Mouse (Mus musculus) inflammation-experienced regulatory T-cells, adult 6 months (primary cell): ENCODE data around the gene Phykpl. TPM values are rescaled to one million over a fixed set of nuclear protein-coding genes. Genes with fewer than 3 reads are reported as not detected.

Source experiments
- ATAC-seq: one replicate; pipeline ENCODE4 v1.8.0; 2017
- polyA plus RNA-seq, 3 experiments: library from polyadenylated mRNA; unstranded; fragments of 100-300 nt; shearing (Covaris generic); gene quantifications; one replicate each; pipeline ENCODE4 v1.2.1; 2017

The Phykpl gene
- 10 to 100 TPM; 25.2 to 33.5 (median 27.6) TPM for polyA plus RNA-seq

DNA sequence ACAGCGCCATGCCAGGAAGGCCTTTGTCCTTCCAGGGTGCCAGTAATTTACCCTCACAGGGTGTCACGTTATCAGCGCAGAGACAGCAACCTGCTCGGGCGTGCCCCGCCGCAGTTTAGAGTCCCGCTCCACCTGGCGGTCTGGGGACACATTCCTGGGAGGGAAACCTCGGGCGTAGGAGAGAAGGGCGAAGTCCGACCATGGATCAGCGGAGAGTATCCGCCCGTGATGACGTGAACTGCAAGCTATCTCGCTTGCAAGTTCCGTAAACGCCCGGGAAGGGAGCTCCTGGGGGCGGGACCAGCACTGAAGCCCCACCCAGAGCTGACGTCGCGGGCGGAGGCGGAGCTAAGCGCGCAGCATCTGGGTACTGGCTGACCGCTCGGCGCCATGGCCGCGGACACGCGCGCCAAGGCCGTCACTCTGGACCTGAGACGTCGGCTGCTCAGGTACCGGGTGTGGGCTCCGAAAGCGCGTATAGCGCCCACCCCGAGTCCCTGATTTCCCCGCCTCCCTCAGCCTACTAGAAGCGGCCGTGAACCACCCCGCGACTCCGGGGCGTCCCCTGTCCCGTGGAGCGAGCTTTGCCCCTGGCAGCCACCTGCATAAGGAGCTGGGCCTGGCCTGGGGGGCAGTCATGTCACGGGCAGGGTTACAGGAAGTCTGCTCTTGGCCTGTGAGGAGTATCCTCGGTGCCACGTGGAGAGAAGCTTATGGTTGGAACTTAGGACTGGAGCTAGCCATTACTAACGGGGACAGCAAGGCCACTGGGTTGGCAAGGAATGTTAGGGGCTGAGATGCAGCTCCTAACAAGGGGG, at the start of gene Phykpl:
Gene Phykpl (plus strand): TSS at position 327 of the 818 bp plus-strand sequence.
- ATAC-seq = peak; percentile 91

DNA sequence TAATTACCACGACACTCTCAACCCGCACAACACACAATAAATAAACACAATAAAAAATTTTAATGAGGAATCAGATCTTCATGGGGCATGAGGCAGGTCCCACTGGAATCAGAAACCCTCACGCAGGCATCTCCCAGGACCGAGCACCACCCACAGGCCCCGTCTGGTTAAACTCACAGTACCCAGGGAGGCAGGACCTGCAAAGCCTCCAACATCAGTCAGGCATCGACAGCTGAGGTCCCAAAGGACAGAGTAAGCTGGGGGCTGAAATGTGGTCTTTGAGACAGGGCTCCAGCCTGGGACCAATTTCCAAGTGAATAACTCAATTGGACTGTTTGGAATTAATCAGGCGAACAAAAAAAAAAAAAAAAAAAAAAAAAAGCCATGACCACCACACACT, 46.2 kb upstream of the Phykpl start:
- no peak for ATAC-seq

DNA sequence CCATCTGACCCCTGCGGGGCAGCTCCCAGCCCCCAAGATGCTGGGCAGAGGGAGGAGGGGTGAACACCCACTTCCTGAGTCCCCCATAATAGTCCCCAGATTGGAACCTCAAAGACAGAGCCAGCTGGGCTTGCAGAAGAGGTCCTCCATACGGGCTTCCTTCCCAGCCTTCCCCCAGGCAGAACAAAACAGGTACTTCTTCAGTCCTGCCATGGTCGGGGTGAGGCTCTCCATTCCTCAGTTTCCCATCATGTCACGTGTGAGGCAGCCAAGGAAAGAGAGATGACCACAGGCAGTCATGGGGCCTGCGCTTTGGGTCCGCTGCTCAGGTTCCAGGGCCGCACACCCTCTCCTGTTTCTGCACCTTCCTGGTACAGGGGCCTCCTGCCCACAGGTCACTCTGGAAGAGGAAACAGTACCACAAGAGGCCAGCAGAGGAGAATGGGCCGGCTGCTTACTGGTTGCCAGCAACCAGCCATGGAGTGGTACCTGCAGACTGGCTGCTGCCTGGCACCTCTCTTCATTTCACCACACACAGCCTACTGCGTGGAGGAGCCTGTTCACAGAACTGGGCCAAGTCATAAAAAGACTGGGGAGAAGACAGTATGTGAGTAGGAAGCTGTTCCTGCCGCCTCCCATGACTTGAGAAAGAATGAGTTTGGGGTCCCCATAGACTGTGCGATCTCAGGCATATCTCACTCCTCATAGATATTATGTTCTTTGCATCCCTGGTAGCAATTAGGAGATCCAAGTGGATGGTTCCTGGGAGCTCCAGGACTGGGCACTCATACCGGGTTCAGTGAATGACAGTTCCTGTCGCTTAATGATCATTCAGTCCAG, 45.4 kb upstream of the Phykpl start:
- ATAC-seq = no peak

DNA sequence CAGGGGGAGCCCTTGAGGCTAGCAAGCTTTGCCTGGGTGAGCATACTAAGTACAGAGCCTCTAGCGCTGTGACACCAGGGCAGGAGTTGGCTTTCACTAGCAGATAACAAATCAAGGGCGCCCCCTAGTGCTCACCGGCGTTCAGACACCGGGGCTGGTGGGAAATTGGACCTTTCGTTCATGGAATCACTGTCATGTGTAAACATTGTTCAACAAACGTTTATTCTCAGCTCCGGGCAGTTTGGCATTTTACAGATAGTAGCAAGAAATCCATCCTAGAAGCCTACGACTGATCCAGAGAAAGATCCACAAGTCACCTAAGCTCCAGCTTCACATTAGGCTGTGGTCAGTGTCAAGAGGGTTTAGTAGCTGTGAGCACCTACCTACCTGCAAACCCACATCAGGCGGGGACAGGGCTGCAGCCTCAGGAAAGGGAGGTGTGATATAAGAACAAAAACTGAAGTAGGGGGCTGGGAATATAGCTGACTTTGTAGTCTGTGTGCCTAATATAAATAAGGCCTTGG, 44.7 kb upstream of the Phykpl start:
- ATAC-seq = peak; percentile 97

DNA sequence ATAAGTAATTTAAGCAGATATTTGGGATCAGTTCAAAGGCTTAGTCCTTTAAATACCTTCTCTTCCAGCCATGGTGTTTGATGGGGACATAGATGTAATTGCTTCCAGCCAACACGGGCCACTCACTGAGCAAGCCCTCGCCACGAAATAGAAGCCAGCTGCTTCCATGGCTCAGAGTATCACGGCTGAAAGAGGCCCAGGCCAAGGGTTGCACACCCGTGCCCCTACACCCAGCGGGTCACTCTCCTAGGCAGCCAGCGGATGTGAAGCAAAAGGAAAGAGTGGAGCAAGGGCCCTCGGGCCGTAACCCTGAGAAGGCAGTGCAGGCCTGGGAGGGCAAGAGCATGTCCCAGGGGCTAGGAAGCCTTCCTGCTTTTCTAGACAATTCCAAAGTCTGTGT, 42.1 kb upstream of the Phykpl start:
- no peak for ATAC-seq

DNA sequence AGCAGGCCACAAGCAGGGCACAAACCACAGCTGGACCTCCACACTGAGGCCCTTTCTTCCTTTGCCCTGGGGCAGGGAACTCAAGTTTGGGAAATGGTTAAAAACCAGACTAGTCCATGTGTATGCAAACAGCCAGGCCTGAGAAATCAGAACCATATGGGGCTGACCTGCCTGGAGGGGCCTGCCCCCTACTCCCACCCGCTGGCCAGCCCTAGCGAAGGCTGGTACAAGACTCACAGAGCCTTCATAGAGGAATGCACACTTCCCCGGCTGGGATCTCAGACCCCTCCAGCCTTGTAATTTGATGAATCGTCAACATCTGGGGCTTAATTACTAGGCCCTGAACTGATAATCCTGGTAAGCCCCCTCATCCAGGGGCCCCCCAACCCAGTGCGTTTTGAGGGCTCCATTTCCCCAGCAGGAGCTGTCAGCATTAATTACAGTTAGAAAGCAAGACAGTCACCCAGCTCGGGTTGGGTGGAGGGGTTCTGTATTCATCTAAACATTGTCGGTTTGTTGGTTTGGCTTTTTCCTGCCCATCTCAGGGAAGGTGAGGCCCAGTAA, 41.0 kb upstream of the Phykpl start:
- ATAC-seq = no peak

DNA sequence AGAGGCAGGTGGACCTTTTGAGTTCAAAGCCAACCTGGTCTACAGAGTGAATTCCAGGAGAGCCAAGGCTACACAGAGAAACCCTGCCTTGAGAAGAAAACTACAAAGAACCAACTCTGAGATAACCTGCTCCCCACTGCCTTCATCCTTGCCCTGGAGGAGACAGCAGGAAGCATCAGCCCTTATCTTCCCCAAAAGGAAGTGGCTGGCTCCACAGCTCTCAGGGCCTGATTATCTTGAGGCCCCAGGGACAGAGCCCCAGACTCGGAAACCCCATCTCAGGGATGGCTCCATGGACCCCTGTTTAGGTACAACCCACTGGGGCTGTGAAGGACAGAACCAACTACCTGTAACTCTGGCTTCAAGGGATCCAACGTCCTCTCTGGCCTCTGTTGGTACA, 40.1 kb upstream of the Phykpl start:
- ATAC-seq = no peak

DNA sequence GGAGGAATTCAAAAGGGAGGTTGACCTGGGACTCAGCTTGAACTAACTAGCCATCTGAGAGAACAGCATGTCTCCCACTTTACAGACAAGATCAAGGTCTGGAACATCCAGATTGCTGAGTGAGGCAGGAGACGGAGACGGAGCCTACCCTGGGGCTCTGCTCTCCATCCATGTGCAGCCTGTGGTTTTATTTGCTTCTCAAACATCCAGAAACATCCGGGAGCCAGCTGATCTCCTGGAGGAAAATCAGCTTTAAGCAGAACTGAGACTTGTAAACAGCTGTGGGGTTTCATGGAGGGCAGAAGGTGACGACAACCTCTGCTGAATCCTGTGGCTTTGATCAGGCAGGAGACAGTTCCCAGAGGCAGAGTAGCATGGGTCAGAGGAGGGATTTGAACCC, 38.7 kb upstream of the Phykpl start:
- no peak for ATAC-seq

DNA sequence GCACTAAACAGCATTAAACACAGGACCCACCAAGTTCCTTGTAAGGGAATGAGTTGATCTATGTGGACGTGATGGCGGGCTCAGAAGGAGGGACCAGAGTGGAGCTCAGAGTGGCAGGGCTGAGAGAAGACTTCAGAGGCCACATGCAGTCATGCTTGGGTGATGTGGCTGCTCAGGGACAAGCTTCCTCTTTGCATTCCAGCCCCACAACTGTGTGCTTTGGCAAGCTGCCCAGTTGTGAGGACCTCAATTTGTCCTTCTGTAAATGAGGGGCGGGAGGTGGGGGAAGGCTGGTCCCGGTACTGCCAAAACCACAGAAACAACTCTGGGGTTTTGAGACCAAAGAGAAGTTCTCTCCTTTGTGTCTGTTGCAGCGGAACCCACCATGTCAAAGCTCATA, 33.3 kb upstream of the Phykpl start:
- ATAC-seq = no peak

DNA sequence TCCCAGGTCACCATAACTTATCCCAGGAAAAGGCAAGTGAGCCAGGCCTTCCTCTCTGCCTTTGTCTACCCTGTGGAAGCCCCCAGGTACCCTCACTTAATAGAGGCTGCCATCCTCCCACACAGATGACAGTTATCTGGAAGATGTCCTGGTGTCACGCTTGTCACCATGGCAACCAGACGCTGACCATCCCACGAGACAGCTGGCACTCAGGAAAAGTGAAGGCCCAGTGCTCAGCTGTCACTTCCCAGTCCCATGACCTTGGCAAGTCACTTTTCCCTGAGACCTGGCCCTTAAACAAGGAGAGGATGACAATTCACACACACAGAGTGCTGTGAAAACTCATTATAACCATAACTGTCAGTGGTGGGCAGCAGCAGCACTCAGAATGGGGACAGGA, 32.5 kb upstream of the Phykpl start:
- no peak for ATAC-seq

DNA sequence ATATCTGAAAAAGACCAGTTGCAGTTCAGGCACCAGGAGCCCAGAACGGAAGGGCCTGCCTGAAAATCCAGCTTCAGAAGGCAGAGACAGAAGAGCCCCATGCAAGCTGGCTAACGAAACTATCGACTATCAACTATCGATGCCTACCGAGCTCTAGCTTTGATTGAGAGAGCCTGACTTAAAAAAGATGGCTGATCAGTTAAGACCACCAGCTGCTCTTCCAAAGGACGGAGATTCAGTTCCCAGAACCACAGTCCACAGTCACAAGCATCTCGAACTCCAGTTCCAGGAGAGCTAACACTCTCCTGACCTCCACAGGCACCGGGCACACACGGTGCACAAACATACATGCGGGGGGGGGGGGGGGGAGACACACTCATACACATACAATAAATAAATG, 30.0 kb upstream of the Phykpl start:
- ATAC-seq = no peak

DNA sequence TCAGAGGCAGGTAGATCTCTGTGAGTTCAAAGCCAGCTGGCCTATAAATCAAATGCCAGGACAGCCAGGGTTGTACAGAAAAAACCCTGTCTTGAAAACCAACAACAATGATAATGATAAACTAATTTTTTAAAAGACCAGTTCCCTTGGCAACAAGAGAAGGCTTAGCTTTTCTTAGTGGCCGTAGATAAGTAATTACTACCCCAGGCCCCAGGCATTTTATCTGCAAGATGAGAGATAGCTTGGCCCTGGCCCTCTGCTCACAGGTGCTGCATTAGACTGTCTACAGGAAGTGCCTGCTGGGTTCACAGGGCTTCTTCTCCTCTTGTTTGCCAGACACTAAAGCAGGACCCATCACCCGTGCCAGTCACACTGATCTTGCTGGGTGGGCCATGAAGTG, 29.5 kb upstream of the Phykpl start:
- ATAC-seq = no peak

DNA sequence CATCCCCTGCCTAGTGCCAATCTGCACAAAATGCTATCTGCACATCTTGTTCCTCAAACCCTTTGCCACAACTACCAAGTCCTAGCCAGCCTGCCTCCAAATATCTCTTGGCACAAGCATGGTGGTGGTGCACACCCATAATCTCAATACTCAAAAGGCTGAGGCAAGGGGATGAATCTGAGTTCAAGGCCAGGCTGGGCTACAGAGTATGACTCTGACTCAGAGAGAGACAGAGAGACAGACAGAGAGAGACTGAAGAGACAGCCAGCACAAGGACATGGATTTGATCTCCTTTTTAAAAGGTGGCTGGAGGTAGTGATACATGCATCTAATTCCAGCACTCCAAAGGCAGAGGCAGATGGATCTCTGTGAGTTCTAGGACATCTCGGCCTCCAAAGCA, 21.3 kb upstream of the Phykpl start:
- ATAC-seq = no peak

DNA sequence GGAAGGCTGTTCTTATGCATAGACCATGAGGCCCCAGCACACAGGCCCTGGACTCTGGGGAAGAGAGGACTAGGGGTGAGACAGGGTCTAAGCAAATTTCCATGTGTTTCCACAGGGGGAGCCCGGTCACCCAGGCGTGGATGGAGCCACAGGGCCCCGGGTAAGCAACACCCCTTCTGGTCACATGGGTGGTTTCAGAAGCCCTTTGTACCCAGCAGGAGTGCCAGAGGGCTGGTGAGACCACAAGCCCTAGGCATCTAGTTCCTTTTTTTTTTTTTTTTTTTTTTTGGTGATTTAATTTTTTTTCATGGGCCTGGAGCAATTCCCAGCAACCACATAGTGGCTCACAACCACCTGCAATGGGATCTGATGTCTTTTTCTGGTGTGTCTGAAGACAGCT, 19.5 kb upstream of the Phykpl start:
- no peak for ATAC-seq

DNA sequence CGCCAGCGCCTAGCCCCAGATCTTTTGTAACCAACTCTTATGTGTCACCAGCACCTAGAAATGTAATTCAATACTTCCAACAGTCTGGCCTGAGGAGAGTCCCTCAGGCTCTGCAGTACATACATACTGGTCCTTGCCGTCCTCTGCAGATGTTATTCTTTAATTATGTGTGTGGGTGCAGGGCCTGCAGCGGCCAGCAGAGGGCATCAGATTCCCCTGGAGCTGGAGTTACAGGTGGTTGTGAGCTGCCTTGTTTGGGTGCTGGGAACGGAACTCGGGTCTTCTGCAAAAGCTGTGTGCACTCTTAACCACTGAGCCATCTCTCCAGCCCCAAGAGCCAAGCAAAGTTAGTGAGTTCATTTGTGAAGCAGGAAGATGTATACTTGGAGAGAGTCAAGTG, 18.6 kb upstream of the Phykpl start:
- ATAC-seq = no peak

DNA sequence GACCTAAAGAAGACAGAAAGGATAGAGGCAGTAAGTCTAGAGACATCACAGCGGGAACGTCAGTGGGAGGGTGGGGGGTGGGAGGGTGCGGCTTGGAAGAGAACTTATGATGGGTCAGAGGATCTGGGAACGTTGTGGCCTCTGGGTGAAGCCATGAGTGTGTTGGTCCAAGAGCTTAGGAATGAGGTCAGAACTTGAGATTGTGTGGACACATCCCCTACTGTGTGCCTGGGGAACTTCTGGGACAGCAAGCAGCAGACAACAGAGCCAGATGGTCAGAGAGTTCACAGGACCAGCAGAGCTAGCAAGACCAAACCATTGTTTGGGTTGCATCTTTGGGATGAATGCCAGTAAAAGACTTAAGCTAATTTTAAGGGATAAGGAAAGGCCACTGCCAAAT, 15.8 kb upstream of the Phykpl start:
- ATAC-seq = no peak

DNA sequence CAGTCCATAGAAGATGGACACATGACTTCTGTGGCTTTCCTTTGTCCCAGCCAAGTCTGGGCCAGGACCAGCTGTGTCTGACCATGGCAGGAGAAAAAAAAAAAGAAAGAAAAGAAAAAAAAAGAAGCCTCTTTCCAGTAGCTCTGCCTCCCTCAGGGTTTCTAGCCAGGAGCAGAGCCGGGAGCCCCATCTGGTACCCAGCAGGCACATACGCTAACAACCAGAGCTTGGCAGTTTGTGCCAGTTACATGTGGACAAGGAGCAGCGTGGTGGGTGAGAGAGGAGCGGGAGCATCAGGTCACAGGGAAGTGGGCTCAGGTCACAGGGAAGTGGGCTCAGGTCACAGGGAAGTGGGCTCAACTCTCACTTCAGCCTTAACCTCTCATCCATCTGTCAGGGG, 8.1 kb upstream of the Phykpl start:
- ATAC-seq = no peak

DNA sequence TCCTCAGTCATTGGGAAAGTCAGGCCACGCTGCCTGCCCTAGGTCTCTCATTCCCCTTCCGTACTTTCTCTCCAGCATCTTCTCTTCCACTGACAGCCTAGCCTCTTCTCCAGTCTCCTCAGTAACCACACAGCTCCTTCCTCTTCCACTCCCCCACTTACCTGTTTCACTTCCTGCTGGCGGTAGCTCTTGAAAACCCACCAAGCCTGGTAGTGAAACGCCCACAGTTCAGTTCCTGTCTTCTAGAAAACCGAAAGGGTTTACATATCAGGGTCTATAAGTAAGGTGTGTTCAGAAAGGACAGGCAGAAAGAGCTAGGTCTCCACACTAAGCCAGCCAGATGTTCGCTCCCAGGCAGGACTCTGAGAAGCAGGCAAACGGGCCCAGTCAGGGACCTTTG, 7.0 kb upstream of the Phykpl start:
- peak; percentile 91 for ATAC-seq

DNA sequence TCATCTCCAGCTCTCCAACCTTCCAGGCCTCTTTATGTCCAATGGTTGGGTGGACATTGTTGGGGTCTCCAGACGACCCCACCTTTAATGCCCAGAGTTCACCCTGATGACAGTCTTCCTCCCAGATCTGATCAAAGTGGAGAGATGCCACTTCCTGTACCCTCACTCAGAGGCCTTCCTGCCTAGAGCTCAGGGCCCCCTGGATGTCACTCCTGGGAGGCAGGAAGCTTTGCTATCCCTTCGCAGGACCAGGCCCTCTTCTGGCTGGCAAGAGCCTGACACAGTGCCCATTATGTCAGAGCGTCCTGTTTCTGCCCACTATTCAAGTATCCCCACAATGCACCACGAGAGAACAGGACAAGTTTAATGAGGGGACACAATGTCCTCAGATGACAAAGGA, 5.5 kb upstream of the Phykpl start:
- peak; percentile 18 for ATAC-seq

DNA sequence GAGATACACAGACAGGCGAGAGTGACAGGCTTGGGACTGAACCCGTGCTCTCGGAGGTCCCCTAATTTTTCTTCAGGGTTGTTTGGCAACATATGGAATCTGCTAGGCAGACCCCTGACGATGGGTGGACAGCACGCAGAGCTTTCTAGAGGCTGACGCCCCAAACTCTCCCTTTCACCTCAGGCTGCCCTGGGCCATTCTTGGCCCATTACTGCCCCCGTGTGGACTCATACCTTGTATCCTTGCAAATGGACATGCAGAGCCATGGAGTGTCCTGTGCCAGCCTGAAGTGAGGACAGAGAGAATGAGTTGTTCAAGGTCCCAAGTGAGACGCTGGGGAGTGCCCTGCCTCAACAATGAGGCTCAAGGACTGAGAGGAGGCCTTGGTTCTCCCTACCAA, 1.8 kb upstream of the Phykpl start:
- no peak for ATAC-seq

DNA sequence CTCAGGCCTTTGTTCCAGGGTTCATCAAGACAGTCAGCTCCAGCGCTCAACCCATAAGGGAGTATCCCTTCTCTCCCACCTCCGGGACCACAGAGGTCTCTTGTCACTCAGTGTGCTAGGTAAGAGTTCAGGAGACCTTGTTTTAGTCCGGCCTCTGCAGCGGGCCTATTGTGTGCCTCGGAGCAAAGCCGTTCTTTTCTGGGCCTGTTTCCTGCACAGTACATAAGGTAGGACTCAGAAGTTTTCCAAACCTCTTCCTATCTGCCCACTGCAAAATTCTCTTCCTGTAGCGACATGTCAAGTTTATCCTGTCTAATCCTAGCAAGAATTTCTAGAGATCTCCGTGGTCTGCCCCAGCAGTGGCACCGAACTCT, 513 bp upstream of the Phykpl start:
- ATAC-seq = peak; percentile 35

DNA sequence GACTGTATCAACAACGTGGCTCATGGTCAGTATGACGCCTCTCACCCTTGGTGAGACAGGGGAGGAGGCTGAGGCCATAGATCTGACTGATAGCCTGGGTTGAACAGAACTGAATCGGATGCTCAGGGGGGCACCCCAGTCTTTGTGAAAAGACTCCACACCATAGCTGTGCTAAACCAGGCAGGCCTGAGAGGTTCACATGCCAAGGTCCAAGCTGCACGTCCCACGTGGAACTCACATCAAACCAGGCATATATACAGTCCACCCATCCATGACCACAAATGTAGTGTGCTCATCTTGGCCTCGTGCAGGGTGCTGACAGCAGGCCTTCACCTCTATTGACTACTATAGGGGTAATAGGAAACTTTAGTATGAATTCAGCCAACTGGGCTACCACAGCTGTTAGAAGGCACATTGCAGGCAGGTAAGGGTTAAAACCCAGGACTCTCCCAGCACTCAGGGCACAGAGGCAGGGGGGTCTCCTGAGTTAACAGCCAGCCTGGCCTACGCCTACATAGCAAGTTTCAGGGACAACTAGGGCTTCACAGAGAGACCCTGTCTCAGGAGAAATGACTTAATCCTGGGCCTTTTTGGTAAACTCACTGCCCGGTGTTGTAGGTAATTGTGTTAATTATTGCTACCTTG, 1.2 kb downstream of the Phykpl start:
- ATAC-seq = no peak

DNA sequence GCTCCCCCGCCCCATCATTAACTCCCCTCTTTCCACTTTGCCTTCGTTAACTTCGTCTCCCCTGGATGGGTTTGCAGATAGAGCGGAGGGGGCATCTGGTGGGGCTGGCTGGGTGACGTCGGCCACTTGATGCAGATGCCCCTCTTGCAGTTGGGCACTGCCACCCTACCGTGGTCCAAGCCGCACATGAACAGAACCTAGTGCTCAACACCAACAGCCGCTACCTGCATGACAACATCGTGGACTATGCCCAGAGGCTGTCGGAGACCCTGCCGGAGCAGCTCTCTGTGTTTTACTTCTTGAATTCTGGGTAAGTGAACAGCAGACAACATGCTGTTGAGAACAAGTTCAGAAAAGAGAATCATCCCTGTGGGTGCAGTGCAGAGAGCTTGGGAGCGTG, 1.9 kb downstream of the Phykpl start:
- no peak for ATAC-seq
